26 mouse cellular contexts compared by ENCODE assay signal in genomic region chr10:119387924-119388323, GRCm38 (mm10).
"Had no signal": no experiment of that assay in that cellular context is flagged by ENCODE, and none has a peak within 500 bp of the region (broad histone marks: within the 10 kb centered on the region; RNA-seq: fewer than 3 reads in every experiment).

No protein-coding gene starts in this region.

- H3K4me3 ChIP-seq: heart, embryonic 13.5 days; heart, embryonic 15.5 days; hindbrain, embryonic 13.5 days; hindbrain, embryonic 15.5 days; kidney, embryonic 15.5 days; layer of hippocampus, adult 2 months; left cerebral cortex, adult 2 months; limb, embryonic 10.5 days; limb, embryonic 12.5 days; liver, embryonic 13.5 days had no signal

- ATAC-seq: hindbrain, postnatal 0 days; intestine, embryonic 16.5 days had no signal

- H3K36me3 ChIP-seq: heart, embryonic 13.5 days; heart, embryonic 15.5 days; hindbrain, embryonic 13.5 days; hindbrain, embryonic 15.5 days; kidney, embryonic 15.5 days; limb, embryonic 10.5 days; limb, embryonic 12.5 days; liver, embryonic 13.5 days had no signal

- H3K9ac ChIP-seq: heart, embryonic 13.5 days; heart, embryonic 15.5 days; hindbrain, embryonic 13.5 days; hindbrain, embryonic 15.5 days; kidney, embryonic 15.5 days; limb, embryonic 12.5 days; liver, embryonic 13.5 days had no signal

- H3K27ac ChIP-seq: heart, embryonic 13.5 days; heart, embryonic 15.5 days; hindbrain, embryonic 13.5 days; hindbrain, embryonic 15.5 days; hindbrain, postnatal 0 days; kidney, embryonic 15.5 days; kidney, postnatal 0 days; layer of hippocampus, adult 2 months; left cerebral cortex, adult 2 months; limb, embryonic 10.5 days; limb, embryonic 12.5 days; liver, embryonic 13.5 days had no signal

- H3K9me3 ChIP-seq: heart, embryonic 15.5 days; hindbrain, embryonic 13.5 days; hindbrain, embryonic 15.5 days; kidney, embryonic 15.5 days; limb, embryonic 10.5 days; limb, embryonic 12.5 days; liver, embryonic 13.5 days had no signal

- H3K4me2 ChIP-seq: heart, embryonic 11.5 days; heart, embryonic 13.5 days; heart, embryonic 15.5 days; hindbrain, embryonic 13.5 days; hindbrain, embryonic 15.5 days; kidney, embryonic 15.5 days; limb, embryonic 12.5 days; liver, embryonic 11.5 days; liver, embryonic 13.5 days had no signal

- DNase-seq: gastrocnemius, postnatal 14 days; gastrocnemius, postnatal 36 days; heart, adult 18-20 months; heart, postnatal 14 days; heart, postnatal 36 days; kidney, adult 11 months; kidney, adult 2 months; kidney, adult 9 months; kidney, postnatal 14 days; kidney, postnatal 36 days; liver; liver, embryonic 13.5 days had no signal

- H3K27me3 ChIP-seq: heart, embryonic 13.5 days; heart, embryonic 15.5 days; hindbrain, embryonic 13.5 days; hindbrain, embryonic 15.5 days; kidney, embryonic 15.5 days; limb, embryonic 12.5 days; liver, embryonic 13.5 days had no signal

- H3K4me1 ChIP-seq: heart, embryonic 13.5 days; heart, embryonic 15.5 days; hindbrain, embryonic 13.5 days; hindbrain, embryonic 15.5 days; kidney, embryonic 15.5 days; limb, embryonic 10.5 days; limb, embryonic 12.5 days; liver, embryonic 13.5 days had no signal
